Mouse (Mus musculus): ENCODE data around the gene Gemin2.
"Not testable (repeated sequence)": the region's sequence is repeated elsewhere in the genome, so short reads cannot be mapped to it uniquely, and the experiment has no call there.

Gene Gemin2

DNA sequence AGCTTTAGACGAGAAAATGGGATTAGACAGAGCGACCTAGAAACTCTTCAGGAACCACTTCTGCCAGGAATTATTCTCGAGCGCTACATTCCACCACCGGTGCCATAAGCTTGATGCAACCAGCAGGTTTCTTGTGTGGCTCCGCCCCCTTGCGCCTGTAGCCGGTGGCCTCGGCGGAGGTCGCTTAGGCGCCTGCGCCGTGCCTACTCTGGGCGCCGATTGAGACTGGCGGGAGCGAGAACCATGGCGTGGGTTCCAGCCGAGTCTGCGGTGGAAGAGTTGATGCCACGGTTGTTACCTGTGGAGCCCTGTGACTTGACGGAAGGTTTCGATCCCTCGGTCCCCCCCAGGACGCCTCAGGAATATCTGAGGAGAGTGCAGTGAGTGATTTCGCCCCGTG is at the start of gene Gemin2:
TSS of gene Gemin2 (plus strand) at position 160 of the 400 bp plus-strand sequence.
- DNase-seq (ENCODE audit: low read depth in 1 of 2, low spot score in 2 of 2), result peak; percentile 71 to 82

- no peak for DNase-seq (ENCODE audit: low read depth in 1 of 2, low spot score in 2 of 2)
These were observed 48.6 kb upstream of the Gemin2 start for GRCm38 (mm10) chr12:58964583-58964982.

DNA sequence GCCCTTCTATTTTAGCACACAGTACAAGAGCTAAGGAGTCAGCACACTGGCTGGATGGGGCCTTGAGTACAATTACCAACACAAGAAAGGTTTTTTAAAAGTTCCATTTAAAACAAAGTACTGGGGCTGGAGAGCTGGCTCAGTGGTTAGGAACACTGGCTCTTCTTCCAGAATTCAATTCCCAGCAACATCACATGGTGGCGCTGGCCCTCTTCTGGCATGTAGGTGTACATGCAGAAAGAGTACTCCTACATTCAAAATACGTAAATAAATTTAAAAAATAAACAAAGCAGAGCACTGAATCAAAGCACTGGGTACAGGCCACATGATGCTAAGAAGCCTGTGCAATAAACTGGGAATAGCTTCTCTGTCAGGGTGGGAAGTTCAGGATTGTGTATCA is 36.2 kb upstream of the Gemin2 start:
- no peak for DNase-seq (ENCODE audit: low read depth in 1 of 2, low spot score in 2 of 2)

- not testable (repeated sequence) for DNase-seq (ENCODE audit: low read depth in 1 of 2, low spot score in 2 of 2)
These were observed 32.0 kb upstream of the Gemin2 start for GRCm38 (mm10) chr12:58981178-58981661.

DNA sequence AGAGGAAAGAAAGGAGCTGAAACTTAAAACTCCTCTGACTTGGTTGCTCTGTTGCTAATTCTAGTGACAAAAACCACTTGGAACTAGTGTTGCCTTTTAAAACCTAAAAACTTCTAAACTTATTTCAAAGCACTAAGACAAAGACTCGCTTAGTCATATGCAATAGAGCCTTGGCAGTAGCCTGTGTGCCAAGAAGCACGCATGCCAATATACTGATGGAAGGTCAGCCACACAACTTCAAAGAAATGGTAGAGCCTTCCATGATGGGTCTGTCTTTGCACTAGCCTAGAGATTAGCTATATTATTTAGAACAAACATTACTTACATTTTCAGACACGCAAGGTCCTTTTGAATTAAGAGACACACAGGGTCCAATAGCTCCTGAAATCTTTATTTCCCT is 27.4 kb upstream of the Gemin2 start:
- DNase-seq (ENCODE audit: low read depth in 1 of 2, low spot score in 2 of 2), result no peak

- DNase-seq (ENCODE audit: low read depth in 1 of 2, low spot score in 2 of 2), result no peak
These were observed 2.7 kb upstream of the Gemin2 start for GRCm38 (mm10) chr12:59010482-59010881.

DNA sequence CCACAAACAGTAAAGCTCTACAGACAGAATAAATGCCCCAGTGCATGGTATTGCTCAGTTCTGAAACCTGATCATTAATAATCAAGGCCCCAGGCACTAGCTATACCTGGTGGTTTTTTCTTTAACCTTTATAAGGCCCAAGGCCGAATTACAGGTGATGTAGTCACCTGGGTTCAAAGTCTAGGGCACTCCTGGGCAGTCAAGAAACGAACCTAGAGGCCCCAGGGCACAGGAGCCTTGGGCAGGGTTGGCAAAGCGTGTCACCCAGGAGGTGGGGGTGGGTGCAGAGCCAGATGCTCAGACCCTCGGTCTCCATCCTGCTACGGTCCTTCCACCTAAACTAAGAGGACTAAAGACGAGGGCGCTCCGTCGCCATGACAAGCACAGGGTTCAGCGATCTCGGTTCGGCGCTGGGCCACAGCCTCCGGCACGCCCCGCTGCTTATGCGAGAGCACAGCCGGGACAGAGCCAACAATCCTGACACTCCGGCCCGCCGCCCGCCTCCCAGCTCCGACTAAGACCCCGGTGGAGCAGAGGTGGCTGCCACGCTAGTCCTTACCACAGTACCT is 1.8 kb upstream of the Gemin2 start:
- no peak for DNase-seq (ENCODE audit: low read depth in 1 of 2, low spot score in 2 of 2)

DNA sequence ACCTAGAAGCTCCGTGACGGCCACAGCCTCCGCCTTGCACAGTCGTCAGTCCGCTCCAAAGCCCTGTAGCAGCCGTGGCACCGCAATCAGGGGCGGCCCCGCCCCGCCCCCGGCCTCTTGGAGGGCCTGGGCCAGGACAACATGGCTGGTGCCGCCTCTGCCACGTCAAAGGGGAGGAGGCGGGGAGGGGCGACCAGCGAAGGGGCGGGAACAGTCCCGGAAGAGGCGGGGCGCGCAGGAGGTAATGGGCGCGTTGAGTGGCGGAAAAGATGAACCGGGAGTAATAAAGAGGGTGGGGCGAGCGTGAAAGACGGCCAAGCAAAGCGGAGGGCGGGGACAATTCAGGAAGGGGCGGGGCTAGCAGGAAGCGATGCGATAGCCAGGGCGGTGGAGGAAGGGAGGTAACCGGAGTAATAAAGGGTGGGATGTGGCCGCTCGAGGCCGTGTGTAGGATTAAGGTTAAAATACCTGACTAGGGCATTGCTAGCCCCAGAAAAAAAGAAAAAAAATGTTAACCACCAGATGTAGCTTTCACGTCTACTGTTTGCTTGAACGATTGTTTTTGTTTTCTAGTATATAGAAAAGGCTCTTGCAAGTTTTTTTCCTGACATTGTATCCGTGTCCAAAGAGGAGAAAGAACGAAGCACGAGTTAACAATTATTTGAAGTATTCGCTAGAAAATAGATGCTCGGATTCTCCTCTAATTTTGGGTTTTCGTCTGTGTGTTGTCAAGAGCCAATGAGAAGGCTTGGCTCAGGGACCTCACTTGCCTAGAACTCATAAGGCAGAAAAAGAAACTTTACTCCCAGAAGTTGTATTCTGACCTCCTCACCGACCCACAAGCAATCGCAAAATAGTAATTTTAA is 1.1 kb upstream of the Gemin2 start, which contains the start of gene Sec23a:
TSS of gene Sec23a (minus strand) at position 174 of the 866 bp plus-strand sequence.
- DNase-seq (ENCODE audit: low read depth in 1 of 2, low spot score in 2 of 2), result peak; percentile 98 to 99

DNA sequence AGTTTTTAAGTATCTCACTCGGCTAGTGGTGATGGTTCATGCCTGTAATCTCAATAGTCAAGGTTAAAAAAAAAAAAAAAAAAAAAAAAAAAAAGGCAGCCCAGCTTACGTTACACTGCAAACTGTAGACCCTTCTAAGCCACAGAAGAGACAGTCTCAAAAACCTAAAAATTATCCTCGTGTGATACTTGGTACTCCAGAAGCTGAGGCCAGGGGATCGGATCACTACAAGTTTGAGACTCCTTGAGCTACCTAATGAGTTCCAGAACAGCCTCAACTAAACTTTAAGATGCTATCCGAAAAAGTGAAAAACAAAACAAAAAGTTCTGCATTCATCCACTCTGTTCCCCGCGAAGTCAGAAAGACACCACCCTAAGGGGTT is 492 bp upstream of the Gemin2 start:
- DNase-seq (ENCODE audit: low read depth in 1 of 2, low spot score in 2 of 2), result no peak

DNA sequence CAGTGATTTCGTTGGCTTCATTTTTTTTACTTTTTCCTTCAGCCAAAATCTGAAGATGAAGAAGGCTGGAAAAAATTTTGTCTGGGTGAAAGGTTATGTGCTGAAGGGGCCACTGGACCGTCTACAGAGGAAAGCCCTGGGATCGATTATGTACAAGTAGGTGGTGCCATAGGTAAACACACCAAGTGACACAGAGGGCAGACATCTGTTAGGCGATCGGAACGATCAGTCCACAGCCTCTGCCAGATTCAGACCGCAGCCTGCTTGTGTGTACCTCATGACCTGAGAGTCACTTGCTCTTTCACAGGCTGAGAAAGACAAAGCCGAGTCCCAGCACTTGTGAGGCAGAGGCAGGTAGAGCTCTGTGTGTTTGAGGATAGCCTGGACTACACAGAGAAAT is 4.8 kb downstream of the Gemin2 start:
- DNase-seq (ENCODE audit: low read depth in 1 of 2, low spot score in 2 of 2), result no peak

GRCm38 (mm10) chr12:59019891-59020290 is 6.7 kb downstream of the Gemin2 start:
- no peak for DNase-seq (ENCODE audit: low read depth in 1 of 2, low spot score in 2 of 2)

- DNase-seq (ENCODE audit: low read depth in 1 of 2, low spot score in 2 of 2), result no peak
These were observed 8.1 kb downstream of the Gemin2 start for GRCm38 (mm10) chr12:59021306-59021705.

DNA sequence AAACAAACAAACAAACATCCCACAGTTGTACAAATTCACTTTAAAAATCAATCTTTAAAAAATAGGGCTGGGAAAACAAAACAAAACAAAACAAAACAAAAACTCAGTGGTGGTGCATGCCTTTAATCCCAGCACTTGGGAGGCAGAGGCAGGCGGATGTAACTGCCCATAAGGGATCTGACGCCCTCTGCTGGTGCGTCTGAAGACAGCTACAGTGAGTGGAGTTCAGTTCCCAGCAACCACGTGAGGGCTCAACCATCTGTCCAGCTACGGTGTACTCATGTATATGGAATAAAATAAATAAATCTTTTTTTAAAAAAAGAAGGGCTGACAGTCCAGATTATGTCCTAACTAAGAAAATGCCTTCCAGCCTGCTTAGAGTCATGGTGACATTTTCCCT is 18.9 kb downstream of the Gemin2 start:
- DNase-seq (ENCODE audit: low read depth in 1 of 2, low spot score in 2 of 2), result no peak

DNA sequence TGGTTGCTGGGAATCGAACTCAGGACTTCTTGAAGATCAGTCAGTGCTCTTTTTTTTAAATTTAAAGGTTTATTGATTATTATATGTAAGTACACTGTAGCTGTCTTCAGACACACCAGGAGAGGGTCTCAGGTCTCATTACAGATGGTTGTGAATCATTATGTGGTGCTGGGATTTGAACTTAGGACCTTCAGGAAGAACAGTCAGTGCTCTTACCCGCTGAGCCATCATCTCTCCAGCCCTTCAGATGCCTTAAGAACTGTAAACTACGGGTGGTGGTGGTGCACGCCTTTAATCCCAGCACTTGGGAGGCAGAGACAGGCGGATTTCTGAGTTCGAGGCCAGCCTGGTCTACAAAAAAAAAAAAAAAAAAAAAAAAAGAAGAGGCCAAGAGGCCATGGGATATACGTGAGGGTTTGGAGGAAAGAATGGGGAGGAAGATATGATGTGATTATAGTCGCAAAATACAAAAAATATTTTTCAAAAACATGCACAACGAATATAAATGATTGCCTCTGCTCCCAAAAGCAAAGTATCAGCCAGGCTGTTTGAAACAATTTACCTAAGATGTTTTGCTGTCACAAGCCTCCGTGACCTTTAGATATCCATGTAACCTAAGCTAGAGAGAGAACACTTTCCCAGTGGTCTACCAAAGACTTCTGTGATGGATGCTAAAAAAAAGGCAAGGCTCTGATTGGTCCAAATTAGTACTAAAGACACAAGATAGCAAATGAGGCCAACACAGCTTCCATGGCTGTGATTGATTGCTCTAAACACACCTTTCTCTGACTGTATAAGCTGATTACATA is 26.2 kb downstream of the Gemin2 start:
- DNase-seq (ENCODE audit: low read depth in 1 of 2, low spot score in 2 of 2), result no peak

- DNase-seq (ENCODE audit: low read depth in 1 of 2, low spot score in 2 of 2), result no peak
These were observed 27.0 kb downstream of the Gemin2 start for GRCm38 (mm10) chr12:59039971-59040844.

DNA sequence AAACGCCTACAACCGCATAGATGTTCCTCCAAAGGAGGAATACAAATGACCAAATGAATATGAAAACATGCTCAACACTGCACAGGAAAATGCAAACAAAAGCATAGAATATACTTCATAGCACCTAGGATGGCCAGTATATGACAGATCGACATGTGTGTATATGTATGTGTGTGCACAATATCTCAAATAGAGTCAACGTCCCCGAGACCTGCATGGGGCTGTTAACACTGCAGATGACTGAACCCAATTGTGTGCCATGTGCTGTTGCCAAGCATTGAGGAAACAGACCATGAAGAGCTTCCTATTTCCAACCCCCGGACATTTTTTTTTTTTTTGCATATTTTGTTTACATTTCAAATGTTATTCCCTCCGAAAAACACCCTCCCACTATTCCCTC is 27.7 kb downstream of the Gemin2 start:
- DNase-seq (ENCODE audit: low read depth in 1 of 2, low spot score in 2 of 2), result no peak

- DNase-seq (ENCODE audit: low read depth in 1 of 2, low spot score in 2 of 2), result no peak
These were observed 39.3 kb downstream of the Gemin2 start for GRCm38 (mm10) chr12:59052470-59052869.

DNA sequence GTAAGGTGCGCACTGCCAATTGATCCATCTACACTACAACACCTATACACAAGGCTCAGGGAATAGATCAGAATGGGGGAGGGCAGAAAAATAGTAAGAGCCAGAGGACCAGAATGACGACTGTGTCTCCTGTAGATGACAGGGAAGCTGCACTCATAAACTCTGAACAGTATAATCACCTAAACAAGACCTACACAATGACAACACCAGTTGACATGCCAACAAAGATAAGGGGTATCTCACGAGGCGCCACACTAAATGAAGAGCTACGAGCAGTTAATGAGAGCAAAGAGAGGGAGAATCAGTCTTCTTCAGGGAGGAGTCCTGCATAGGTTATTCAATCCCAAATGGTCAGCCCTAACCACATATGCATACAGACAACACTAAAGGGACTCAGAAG is 40.0 kb downstream of the Gemin2 start:
- no peak for DNase-seq (ENCODE audit: low read depth in 1 of 2, low spot score in 2 of 2)

DNA sequence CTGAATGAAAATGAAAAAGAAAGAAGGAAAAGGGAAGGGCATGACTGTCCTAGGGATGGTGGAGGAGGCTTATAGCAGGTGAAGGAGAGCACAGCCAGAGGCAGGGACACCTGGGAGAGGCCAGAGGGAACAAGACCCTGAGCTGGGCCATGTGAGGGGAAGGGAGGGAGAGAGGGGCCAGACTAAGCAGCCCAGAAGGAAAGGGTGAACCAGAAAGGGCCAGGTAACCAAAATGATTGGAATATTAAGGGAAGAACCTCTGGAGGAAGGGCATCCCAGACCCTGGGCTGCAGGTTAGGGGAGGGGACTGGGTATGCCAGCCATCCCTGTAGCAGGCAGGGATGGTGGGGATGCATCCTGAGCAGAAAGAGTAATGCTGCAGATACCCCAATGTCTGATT is 40.8 kb downstream of the Gemin2 start:
- no peak for DNase-seq (ENCODE audit: low read depth in 1 of 2, low spot score in 2 of 2)

DNA sequence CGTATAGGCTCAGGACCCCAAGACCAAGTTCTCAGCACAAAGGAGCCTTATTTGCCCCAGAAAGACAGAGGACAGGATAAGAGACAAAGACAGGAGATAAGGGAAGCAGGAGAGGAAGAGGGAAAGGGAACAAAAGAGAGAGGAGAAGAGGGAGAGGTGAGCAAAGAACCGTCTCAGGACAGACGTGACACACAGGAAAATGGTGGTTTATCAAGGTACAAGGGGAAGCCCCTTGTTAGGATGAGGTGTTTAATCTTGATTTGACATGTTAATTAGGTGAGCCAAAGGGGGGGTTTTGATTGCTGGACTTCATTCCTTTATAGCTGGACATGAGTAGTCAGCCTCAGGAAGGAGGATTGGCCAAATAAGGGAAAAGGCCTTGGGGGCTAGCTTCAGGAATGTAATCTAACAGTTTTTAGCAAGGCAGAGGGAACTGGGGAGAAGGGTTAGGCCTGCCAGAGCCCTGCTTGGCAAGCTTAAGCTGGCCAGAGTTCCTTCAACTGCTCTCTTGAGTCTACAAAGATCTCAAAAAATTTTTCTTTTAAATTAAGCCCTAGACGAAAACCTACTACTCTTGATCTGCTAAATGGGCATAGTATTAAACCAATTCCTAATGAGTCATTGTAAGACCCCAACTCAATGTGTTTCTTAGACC is 42.1 kb downstream of the Gemin2 start:
- no peak for DNase-seq (ENCODE audit: low read depth in 1 of 2, low spot score in 2 of 2)

All from monocyte, adult 2 months (primary cell).